Mouse (Mus musculus) CH12.LX (cell line): Measurements from ENCODE around the gene Atp6v0b. TPM values are rescaled to one million over a fixed set of nuclear protein-coding genes. Genes with fewer than 3 reads are reported as not detected.

Experiments used
- DNase-seq: peaks from one replicate; pipeline ENCODE4 v3.0.0-alpha.2; 2013; ENCODE audit errors: extremely low read depth
- H3K27ac ChIP-seq: 2 replicates; pipeline ENCODE4 v1.5.1; 2012; ENCODE audit warnings: low read depth, mild to moderate bottlenecking, control low read depth, moderate library complexity; ENCODE audit not compliant: insufficient read depth
- H3K27me3 ChIP-seq: replicated peaks from 2 replicates; pipeline ENCODE3; 2012; ENCODE audit warnings: inconsistent platforms
- H3K36me3 ChIP-seq, 2 experiments: replicated peaks in 1 of 2; 2 replicates each; pipeline versions ENCODE3 to v1.6.1; 2012; ENCODE audit warnings: inconsistent platforms in 1 of 2, low read length in 1 of 2, mild to moderate bottlenecking in 1 of 2, mixed read lengths in 1 of 2, moderate library complexity in 1 of 2; ENCODE audit not compliant: control insufficient read depth in 1 of 2, insufficient read depth in 1 of 2
- H3K4me1 ChIP-seq, 2 experiments: 2 replicates each; pipeline ENCODE4 v1.6.1; 2012; ENCODE audit warnings: inconsistent platforms in 1 of 2, moderate library complexity in 1 of 2; ENCODE audit not compliant: insufficient read depth in 2 of 2, control insufficient read depth in 1 of 2
- H3K4me2 ChIP-seq: 2 replicates; pipeline ENCODE4 v1.6.1; 2012; ENCODE audit warnings: low read depth, mild to moderate bottlenecking, control low read depth; ENCODE audit not compliant: poor library complexity, insufficient read depth, severe bottlenecking
- H3K4me3 ChIP-seq, 3 experiments: fragments of 150-350 bp in 1 of 3; sonication (generic) in 1 of 3; replicated peaks in 1 of 3; 2 replicates each; pipeline versions ENCODE3 to v1.5.1; 2011 to 2012; ENCODE audit warnings: low read depth in 2 of 3, low read length in 2 of 3, mild to moderate bottlenecking in 2 of 3, moderate library complexity in 2 of 3, control low read depth in 1 of 3, improper control_type of control experiment in 1 of 3, inconsistent platforms in 1 of 3, mixed read lengths in 1 of 3; ENCODE audit not compliant: poor library complexity in 1 of 3
- H3K79me2 ChIP-seq: replicated peaks from 2 replicates; pipeline ENCODE4 v1.6.1; 2012; ENCODE audit warnings: mild to moderate bottlenecking, moderate library complexity; ENCODE audit not compliant: control insufficient read depth, poor library complexity, insufficient read depth, severe bottlenecking; ENCODE audit errors: extremely low read depth
- H3K9ac ChIP-seq: 2 replicates; pipeline ENCODE4 v1.6.1; 2012; ENCODE audit warnings: low read depth, mild to moderate bottlenecking, control low read depth, moderate library complexity; ENCODE audit not compliant: insufficient read depth
- H3K9me3 ChIP-seq: replicated peaks from 2 replicates; pipeline ENCODE3; 2012; ENCODE audit warnings: low read length, inconsistent platforms, mixed read lengths
- GABPA ChIP-seq: IDR thresholded peaks from 2 replicates; pipeline ENCODE4 v1.6.1; 2012; ENCODE audit warnings: low read depth, low read length, improper control_type of control experiment, inconsistent platforms; ENCODE audit not compliant: insufficient replicate concordance
- IRF4 ChIP-seq: IDR thresholded peaks from 2 replicates; pipeline ENCODE4 v1.6.1; 2014; ENCODE audit warnings: low read depth, mild to moderate bottlenecking, inconsistent platforms, low read length, improper control_type of control experiment
- JUND ChIP-seq: conservative IDR thresholded peaks from 2 replicates; pipeline ENCODE4 v1.6.1; 2011; ENCODE audit warnings: low read depth, low read length, improper control_type of control experiment
- KAT2A ChIP-seq: IDR thresholded peaks from 2 replicates; pipeline ENCODE4 v1.6.1; 2012; ENCODE audit warnings: low read length, improper control_type of control experiment, inconsistent platforms; ENCODE audit not compliant: insufficient replicate concordance
- MAFK ChIP-seq: IDR thresholded peaks from 2 replicates; pipeline ENCODE4 v1.6.1; 2011; ENCODE audit warnings: low read length, improper control_type of control experiment; ENCODE audit not compliant: insufficient replicate concordance
- MEF2A ChIP-seq: IDR thresholded peaks from 2 replicates; pipeline ENCODE4 v1.6.1; 2014; ENCODE audit warnings: low read depth, mild to moderate bottlenecking, inconsistent platforms, low read length, improper control_type of control experiment, borderline replicate concordance
- MYC ChIP-seq: IDR thresholded peaks from 2 replicates; pipeline ENCODE4 v1.6.1; 2011; ENCODE audit warnings: low read depth, mild to moderate bottlenecking, improper control_type of control experiment, low read length
- NRF1 ChIP-seq: IDR thresholded peaks from 2 replicates; pipeline ENCODE4 v1.6.1; 2014; ENCODE audit warnings: low read depth, mild to moderate bottlenecking, inconsistent platforms, low read length, improper control_type of control experiment, moderate library complexity
- PAX5 ChIP-seq: IDR thresholded peaks from 2 replicates; pipeline ENCODE4 v1.6.1; 2012; ENCODE audit warnings: low read length, inconsistent platforms, mixed read lengths
- POLR2AphosphoS2 ChIP-seq: IDR thresholded peaks from 2 replicates; pipeline ENCODE4 v1.6.1; 2011; ENCODE audit warnings: low read depth, low read length, improper control_type of control experiment
- RCOR1 ChIP-seq: conservative IDR thresholded peaks from 2 replicates; pipeline ENCODE4 v1.6.1; 2012; ENCODE audit warnings: low read depth, mild to moderate bottlenecking, inconsistent platforms, low read length, improper control_type of control experiment
- SMC3 ChIP-seq: IDR thresholded peaks from 2 replicates; pipeline ENCODE4 v1.6.1; 2011; ENCODE audit warnings: low read depth, low read length, improper control_type of control experiment
- TBP ChIP-seq: conservative IDR thresholded peaks from 2 replicates; pipeline ENCODE4 v1.6.1; 2011; ENCODE audit warnings: low read depth, low read length, improper control_type of control experiment
- TCF12 ChIP-seq: IDR thresholded peaks from 2 replicates; pipeline ENCODE4 v1.6.1; 2014; ENCODE audit warnings: low read depth, mild to moderate bottlenecking, inconsistent platforms, low read length, improper control_type of control experiment
- ZC3H11A ChIP-seq: IDR thresholded peaks from 2 replicates; pipeline ENCODE4 v1.6.1; 2012; ENCODE audit warnings: low read depth, mild to moderate bottlenecking, inconsistent platforms, low read length, improper control_type of control experiment
- ZMIZ1 ChIP-seq: IDR thresholded peaks from 2 replicates; pipeline ENCODE4 v1.6.1; 2012; ENCODE audit warnings: low read depth, mild to moderate bottlenecking, inconsistent platforms, low read length, improper control_type of control experiment
- ZNF384 ChIP-seq: IDR thresholded peaks from 2 replicates; pipeline ENCODE4 v1.6.1; 2012; ENCODE audit warnings: low read depth, low read length, improper control_type of control experiment, inconsistent platforms
- dilution Hi-C: fragments of 300-500 bp; cut with MboI; formaldehyde crosslinking; loops from 2 replicates; pipeline ENCODE4 v1.14.3; 2020; ENCODE audit warnings: low sequenced_read_pairs; ENCODE audit not compliant: extremely low pct_unique_long_range_greater_than_20kb, extremely low pct_ligation_motif_present
- in situ Hi-C: fragments of 300-500 bp; cut with MboI; formaldehyde crosslinking; loops from 3 replicates; pipeline ENCODE4 v1.14.3; 2019; ENCODE audit warnings: low sequenced_read_pairs, low pct_ligation_motif_present, low pct_unique_long_range_greater_than_20kb, mixed read lengths
- polyA plus RNA-seq: library from polyadenylated mRNA; unstranded; fragments of >175 nt; gene quantifications from 2 replicates; pipeline ENCODE4 v1.2.1, GENCODE M21; 2012; ENCODE audit warnings: low read depth; ENCODE audit not compliant: insufficient read length
- total RNA-seq, 2 experiments: library from RNA; depleted of rRNA; stranded (reverse); fragments of 300-350 nt in 1 of 2; fragments of >200 nt in 1 of 2; gene quantifications; 2 replicates each; pipeline ENCODE4 v1.2.3; 2012 to 2014

The Atp6v0b gene
- total and polyA plus RNA-seq, 3 experiments, result 176 to 202 (median 186) TPM

- TF ChIP-seq KAT2A (no peak), IRF4 (no peak), PAX5 (no peak), SMC3 (no peak), POLR2AphosphoS2 (no peak)
Measured at GRCm38 (mm10) chr4:117924916-117925315, 37.8 kb upstream of the Atp6v0b start (continued).

GRCm38 (mm10) chr4:117923450-117923849 is 36.3 kb upstream of the Atp6v0b start:
- H3K36me3 ChIP-seq, result no peaks in the 10 kb centered on the region
- H3K4me3 ChIP-seq, result no peak overlapping the region
- H3K9me3 ChIP-seq, result no peaks in the 10 kb centered on the region
- peaks cover 2 to 17% of the 10 kb centered on the region in 2 experiments; a peak in 2 of 4 replicates for H3K4me1 ChIP-seq
- H3K27me3 ChIP-seq, result no peaks in the 10 kb centered on the region
- dilution Hi-C loops (no loop called here), in situ Hi-C loops (no loop called here)
- H3K4me2 ChIP-seq, result no peak overlapping the region
- TF ChIP-seq JUND, result no peak
- TF ChIP-seq GABPA, result no peak
- TF ChIP-seq SMC3, result no peak
- TF ChIP-seq MAFK, result no peak
- no peak for TF ChIP-seq MYC
- no peak for TF ChIP-seq ZNF384
- no peak for TF ChIP-seq TCF12
- TF ChIP-seq TBP, result no peak
- no peak for TF ChIP-seq RCOR1
- no peak overlapping the region for H3K27ac ChIP-seq
- DNase-seq, result no peak
- no peaks in the 10 kb centered on the region for H3K79me2 ChIP-seq
- no peak overlapping the region for H3K9ac ChIP-seq

- no peak overlapping the region for H3K4me3 ChIP-seq
- peaks cover 0 to 26% of the 10 kb centered on the region in 2 experiments; a peak in 2 of 4 replicates for H3K4me1 ChIP-seq
- dilution Hi-C loops (no loop called here), in situ Hi-C loops (no loop called here)
- H3K4me2 ChIP-seq, result no peak overlapping the region
- peaks cover 0 to 7% of the 10 kb centered on the region in 2 experiments for H3K36me3 ChIP-seq
- no peaks in the 10 kb centered on the region for H3K27me3 ChIP-seq
- no peaks in the 10 kb centered on the region for H3K9me3 ChIP-seq
- no peak overlapping the region for H3K27ac ChIP-seq
- no peak overlapping the region for H3K9ac ChIP-seq
- TF ChIP-seq RCOR1 (no peak), NRF1 (no peak), ZMIZ1 (no peak), ZC3H11A (no peak), MEF2A (no peak)
- no peak for DNase-seq
- no peaks in the 10 kb centered on the region for H3K79me2 ChIP-seq
Measured at GRCm38 (mm10) chr4:117921358-117921757, 34.2 kb upstream of the Atp6v0b start.
